Mouse (Mus musculus): ENCODE data around the gene Nodal.
A peak's percentile ranks its signal among the peaks of the same experiment; 100 is the strongest.

The Nodal gene

DNA sequence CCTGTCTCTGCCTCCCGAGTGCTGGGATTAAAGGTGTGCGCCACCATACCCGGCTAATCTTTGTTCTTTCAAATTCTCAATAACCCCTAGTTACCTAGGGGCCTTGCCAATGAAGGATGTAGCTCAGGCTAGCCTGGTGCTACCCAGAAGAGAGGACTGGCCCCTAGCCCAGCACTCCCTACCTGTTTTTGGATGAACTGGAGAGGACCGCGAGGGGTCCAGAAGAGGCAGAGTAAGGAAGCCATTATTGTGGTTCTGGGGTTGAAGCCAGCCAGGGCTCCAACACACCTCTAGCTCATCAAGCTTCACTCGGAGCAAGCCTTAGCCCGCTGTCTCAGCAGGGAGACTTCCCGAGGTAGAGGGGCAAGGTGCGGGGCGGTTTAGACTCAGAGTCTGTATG lies at the start of gene Nodal:
Gene Nodal (plus strand): TSS at position 301 of the 400 bp plus-strand sequence.
- no peak for DNase-seq (ENCODE audit: low spot score in 2 of 2)

DNA sequence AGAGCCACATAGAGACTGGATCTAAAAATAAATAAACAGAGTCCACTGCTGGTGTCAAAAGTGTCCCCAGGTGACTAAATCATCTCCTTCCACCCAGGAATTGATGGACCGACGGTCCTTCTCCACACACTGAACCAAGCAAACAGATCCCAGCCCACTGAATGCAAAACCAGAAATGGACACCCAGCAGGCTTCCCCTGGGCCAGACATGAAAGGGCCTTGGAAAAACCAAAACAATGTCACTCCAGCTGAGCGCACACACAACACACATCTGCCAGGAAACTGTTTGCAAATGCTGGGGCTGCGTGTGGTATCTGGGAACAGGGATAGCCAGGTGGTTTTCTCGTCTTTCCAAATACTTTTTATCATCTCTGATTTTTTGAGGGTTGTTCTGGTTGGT lies 48.0 kb upstream of the Nodal start:
- no peak for DNase-seq (ENCODE audit: low spot score in 2 of 2)

DNA sequence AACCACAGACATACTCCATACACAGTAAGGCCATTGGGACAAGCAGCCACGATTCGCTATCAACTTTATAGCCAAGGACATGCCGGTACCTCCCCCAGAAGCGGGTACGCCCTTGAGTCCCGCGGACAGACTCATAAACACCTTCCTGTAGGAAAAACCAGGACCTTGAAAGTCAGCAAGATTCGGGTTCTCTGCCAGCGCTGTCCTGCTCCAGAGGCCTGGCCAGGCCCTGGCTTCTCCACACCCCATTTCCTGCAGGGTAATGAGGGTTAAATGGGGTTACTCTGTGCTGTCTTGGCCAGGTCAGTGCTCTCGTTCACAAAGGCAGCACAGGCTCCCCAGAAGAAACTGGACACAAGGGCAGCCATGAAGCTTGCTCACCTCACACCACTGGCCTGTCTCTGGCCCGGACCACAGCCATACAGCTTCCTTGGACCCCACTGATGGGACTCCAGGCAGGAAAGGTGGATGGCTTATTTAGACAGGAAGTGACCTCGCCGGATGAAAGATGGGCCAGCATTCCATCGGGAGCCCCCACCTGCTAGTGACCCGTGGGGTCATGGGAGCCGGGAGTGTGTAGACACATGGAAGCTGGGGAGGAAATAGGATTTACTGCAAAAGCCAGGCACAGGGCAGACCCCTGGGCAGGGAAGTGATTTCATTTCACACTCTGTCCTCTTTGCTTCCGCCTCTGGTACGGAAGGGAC lies 47.3 kb upstream of the Nodal start:
- no peak for DNase-seq (ENCODE audit: low spot score in 2 of 2)

DNA sequence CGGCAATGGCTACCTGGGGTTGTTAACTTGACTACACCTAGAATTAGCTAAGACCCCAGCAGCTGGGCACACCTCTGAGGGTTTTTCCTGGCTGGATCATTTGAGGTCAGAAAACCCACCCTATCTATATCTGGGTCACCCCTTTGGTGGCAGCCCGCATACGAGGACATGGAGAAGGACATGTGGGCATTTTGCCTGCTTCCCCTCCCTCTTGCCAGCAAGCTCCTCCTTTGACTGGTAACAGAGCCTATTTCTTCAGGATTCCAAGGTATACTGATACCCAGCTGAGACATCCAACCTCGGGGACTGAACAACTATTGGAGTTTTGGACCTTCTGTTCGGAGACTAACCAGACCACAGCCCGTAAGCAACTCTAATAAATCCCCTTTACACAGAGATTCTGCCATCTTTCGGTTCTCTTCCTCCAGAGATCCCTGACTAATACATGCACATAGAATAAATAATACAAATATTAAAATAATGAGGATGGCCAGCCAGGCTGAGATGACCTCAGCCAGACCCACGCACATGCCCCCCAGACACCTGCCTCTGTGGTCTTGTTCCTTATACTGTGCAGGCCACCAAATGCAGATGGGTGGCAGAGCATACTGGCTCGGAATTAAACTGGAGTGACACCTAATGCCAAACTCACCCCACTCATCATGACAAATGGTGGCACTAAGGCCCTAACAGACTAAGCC lies 45.7 kb upstream of the Nodal start:
- DNase-seq (ENCODE audit: low spot score in 2 of 2) = no peak

DNA sequence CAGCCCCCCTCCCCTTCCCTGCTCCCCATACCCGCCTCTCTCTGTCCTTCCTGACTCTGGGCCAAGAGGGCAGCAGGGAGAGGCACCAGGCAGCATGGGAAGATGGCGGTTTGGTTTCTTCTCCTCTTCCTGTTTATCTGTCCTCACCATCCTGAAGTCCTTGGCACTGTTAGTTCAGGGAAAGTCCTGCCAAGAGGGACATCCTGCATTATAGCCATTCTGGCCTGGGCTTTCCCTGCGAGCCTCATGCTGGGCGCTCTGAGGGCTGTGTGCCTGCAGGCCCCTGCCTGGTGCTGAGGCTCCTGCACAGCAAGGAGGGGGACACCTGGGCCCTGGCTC lies 45.2 kb upstream of the Nodal start:
- DNase-seq (ENCODE audit: low spot score in 2 of 2) = no peak

DNA sequence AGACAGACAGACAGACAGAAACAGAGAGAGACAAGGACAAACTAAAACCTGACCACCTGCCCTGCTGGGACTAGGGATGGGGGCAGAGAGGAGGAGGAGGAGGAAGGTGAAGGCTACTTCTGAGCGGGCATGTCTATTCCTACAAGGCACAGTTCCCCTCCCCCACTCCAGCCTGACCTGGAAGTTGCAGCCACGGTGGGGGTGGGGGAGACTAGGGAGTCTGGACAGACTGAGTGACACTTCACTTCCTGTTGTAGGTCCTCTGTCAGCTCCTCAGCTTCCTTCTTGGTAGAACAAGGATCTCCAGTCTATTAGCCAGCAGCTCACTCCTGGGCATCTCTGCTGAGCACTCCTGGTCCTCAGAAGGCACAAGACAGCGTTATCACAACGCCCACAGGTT lies 43.7 kb upstream of the Nodal start:
- DNase-seq (ENCODE audit: low spot score in 2 of 2) = no peak

DNA sequence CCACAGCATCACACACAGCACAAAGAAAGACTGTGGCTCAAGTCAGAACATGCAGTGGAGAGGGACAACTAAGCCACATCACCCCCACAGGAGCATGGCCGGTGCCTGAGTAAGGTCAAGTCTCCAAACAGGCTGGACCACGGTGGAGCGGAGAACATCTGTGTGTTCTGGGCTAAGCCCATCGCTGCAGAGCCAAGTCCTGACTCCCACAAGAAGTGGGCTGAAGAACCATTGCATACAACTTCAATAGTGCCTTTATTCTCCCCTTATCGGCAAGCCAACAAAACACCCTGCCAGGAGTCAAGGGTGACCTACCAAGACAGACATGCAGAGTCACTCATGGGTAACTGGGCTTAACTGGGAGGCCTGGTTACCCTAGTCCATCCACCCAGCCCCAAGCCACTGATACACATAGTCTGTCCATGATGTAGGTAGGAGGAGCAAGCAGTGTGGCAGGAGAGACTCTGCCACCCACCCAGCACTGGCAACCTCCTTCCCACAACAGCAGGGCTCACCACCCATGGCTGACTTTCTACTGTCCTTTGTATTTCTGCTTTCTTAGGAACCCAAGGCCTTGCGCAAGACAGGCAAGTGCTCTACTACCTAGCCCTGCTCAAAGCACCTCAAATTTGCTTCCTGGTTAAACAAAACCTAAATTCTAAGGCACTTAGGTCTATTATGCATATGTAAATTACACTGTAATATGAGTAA lies 42.8 kb upstream of the Nodal start:
- DNase-seq (ENCODE audit: low spot score in 2 of 2) = no peak

DNA sequence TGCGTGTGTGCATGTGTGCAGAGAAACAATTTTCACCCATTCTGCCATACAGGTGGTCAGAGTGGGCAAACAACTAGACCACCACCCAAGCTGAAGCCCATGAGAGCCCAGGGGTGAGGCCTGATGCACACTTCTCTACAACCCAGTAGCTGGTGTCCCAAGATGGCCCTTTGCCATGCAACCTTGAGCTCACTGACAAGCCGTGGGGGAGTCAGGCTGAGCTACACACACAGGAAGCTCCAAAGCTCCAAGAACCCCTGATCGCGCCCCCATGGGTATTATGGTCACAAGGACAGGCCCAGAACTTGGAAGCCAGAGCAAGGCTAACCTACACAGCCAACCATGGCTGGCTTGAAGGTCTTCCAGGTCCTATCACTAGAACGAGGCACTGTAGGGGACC lies 39.7 kb upstream of the Nodal start:
- DNase-seq (ENCODE audit: low spot score in 2 of 2) = no peak

DNA sequence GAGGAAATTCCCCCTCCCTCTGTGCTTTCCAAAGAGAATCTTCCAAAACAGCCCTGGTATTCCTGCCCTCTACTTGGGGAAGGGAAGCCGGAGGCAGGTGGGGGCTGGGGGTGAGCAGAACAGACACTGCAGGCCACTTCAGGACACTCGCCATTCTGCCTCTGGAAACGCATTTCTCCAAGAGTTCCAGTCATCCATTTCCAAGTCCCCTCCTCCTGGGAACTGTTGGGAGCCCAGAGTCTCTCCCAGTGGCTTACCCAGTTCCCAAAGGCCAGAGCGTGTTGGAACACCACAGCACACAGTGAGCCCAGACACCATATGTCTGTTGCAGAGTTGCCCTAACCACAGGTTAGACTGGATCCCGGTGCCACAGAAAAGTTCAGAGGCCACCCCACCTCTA lies 39.1 kb upstream of the Nodal start:
- no peak for DNase-seq (ENCODE audit: low spot score in 2 of 2)

DNA sequence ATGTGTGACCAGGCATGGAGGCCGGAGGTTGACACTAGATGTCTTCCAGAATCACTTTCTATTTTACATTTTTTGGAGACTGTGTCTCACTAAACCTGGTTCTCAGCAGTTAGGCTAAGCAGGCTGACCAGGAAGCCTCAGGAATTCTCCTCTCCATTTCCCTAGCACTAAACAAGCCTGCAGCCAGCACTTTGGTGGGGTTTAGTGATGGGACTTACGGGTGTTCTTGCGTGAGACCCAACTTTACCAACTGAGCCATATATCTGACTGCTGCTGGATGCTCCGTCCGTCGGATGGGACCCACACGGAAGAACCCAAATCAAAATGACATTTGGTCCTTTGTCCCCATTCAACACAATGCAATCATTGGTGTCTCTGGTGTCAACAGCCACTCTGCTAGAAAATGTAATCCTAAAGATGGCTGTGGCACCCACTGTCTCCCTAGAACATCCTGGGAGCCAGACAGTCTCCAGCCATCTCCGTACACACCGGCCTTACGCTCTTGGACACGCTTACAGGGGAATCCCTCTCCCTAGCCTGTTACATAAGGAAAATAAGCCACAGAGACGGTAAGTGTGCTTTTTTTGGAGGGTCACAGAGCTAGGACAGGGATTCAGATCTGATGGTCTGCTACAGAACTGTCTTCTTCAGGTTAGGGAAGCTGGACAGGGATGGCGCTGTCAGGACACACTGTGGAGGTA lies 38.3 kb upstream of the Nodal start:
- DNase-seq (ENCODE audit: low spot score in 2 of 2) = no peak

DNA sequence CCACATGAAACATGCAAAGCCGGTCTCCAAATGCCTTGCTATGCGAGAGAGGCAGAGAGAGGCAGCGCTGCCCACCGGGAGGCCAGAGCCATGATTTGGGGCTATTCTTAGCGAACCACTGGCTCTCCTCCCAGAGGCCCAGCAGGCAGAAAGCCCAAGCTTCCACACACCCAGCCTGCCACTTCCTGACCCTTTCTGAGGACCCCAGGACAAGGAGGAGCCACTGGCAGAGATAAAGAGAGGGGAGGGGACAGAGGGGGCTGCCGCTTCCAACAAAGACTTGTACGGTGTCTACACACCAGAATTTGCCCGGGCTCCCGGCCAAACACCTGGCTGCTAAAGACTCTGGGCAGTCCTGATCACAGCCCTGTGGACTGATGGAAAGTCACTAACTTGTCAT lies 37.6 kb upstream of the Nodal start:
- no peak for DNase-seq (ENCODE audit: low spot score in 2 of 2)

DNA sequence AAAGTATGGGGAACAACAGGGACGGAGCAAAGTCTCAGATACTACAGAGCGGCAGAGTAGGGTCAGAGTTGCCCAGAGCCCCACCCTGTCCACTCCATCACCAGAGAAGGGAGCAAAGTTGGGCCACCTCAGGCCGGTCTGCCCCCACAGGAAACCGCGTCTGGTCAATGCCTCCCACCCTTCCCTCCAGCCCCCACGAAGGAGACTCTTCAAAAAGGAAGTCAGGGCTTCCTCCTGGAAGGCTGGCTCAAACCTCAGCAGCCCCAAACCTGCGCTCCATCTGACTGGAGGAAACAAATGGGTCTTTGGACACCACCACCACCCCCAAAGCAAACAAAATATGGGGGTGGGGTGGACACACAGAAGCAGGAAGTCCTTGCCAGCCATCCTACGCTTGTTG lies 35.9 kb upstream of the Nodal start:
- DNase-seq (ENCODE audit: low spot score in 2 of 2) = no peak

DNA sequence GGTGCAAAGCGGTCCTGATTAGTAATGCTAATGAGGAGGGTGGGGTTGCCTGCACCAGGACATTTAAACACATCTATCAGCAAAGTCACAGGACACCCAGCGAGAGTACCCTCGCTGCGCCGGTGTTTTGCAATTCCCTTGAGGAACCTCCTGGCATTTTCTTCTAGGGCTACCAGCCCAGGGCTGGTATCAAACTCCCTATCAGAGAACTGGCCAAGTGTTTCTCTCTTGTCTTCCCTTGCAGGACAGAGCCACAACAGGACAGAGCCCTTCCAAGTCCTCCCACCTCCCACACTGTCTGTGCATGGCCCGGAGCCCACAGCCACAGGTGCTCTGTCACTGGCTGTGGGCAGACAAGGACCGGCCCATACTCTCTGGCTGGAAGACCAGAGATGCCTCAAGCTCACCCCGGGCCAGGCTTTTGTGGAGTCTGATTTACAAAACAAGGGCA lies 35.5 kb upstream of the Nodal start:
- no peak for DNase-seq (ENCODE audit: low spot score in 2 of 2)

DNA sequence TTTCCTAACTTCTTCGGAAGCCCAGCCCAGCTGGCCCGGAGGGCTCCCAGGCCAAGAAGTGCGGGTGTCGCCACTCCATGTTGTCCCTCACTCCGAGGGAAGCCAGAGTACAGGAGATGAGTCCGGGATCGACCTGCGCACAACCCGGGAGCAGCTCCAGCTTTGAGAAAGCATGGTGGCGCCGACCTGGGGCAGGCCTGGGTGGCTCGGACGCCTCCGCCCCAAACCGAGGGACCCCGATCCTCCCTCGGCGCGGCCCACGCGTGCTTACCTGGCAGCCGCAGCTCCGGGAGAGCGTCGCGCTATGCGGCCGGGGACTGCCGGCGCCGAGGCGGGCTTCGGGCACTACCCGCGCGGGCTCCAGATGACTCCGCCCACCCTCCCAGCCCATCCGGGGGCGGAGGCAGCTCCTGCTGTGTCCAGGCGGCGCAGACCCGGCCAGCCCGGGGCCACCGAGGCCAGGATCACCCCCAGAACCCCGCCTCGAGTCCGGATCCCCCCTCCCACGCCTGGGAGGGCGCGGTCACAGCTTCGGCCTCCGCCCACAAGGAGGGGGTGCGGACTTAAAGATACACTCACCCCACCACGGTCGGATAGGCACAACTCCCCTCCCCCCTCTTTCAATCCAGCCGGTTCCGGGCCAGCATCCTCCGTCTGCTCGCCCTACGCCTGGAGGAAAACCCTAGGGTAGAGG lies 34.6 kb upstream of the Nodal start, which contains the start of gene Pald1:
Gene Pald1 (minus strand): TSS at position 510 of the 694 bp plus-strand sequence.
- peak; percentile 33 to 43 for DNase-seq (ENCODE audit: low spot score in 2 of 2)

DNA sequence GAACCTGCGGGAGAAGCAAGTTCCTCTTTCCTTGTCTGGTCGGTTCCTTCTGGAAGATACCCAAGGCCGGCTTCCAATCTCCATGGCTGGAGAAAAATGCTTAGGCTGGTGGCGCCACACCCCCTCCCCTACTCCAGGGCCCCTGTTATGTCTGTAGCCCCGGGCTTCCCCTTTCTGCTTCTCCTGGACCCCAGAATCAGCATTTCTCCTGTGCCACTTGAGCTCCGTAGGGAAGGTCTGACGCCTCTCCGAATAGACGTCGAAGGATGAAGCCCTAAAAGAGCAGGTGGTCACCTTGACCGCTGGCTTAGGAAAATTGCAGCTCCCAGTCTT lies 34.1 kb upstream of the Nodal start:
- DNase-seq (ENCODE audit: low spot score in 2 of 2) = no peak

DNA sequence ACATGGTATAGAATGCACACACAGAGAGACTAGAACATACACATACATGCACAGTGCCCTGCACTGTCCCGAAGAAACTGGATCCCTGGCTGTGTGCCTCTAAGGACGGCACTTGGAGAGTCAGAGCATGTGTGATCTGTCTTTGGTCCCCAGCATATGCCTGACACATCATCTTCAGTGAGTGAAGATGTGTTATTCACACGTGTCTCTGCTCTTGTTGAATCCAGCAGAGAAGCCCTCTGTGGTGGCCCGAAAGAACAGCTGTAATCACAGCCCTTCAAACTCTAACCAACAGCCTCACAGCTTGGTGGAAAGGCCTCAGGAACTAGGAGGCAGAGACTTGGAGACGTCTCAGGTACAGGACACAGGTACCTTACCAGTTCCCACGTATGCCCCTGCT lies 32.6 kb upstream of the Nodal start:
- DNase-seq (ENCODE audit: low spot score in 2 of 2) = no peak

DNA sequence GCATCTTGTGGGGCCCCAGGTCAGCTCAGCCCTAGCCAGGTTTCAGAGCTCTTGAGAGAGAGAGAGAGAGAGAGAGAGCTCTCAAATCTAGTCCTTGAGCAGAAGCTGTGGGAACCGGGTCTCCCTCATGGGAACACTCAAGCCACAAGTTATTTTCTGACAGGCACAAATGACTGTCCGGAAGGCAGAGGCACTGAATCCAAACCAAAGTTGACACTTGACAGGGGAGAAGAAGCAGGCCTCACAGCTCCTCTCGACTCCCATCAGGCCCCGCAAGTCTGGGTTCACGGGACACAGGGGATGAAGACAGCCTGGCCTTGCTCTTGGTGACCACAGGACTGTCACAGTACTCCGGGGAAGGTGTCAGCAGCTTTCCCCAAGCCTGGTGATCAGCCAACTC lies 31.5 kb upstream of the Nodal start:
- no peak for DNase-seq (ENCODE audit: low spot score in 2 of 2)

DNA sequence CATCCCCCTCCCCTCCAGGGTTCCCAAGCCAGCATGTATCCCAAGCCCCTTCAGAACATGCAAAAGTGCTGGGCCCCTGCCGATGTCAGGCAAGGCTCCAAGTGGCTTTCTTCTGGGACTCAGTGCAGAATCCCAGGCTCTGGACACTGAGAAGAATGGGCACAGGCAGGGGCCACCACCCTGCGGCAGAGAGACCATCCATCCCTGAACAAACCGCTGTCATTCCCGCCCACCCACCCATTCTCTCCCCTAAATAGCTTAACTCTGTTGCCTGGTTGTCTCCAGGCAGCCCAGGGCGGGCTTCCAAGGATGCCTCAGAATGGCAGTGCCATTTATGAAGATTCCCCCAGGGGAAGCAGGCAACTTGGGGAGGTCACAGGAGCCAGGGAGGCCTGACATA lies 28.8 kb upstream of the Nodal start:
- DNase-seq (ENCODE audit: low spot score in 2 of 2) = no peak

DNA sequence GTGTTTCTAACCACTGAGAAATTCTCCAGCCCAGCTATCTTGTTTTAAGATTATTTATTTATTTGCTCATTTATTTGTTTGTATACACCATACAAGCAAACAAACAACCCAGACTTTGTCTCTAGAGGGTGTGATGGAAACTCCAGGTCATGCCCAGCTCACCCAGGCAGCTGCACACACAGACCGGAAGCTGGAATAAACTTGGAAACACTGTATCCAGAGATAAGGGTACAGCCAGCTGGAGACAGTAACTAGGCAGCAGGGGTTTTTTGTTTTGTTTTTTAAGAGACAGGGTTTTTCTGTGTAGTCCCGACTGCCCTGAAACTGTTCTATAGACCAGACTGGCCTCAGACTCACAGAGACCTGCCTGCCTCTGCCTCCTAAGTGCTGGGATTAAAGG lies 27.6 kb upstream of the Nodal start:
- no peak for DNase-seq (ENCODE audit: low spot score in 2 of 2)

DNA sequence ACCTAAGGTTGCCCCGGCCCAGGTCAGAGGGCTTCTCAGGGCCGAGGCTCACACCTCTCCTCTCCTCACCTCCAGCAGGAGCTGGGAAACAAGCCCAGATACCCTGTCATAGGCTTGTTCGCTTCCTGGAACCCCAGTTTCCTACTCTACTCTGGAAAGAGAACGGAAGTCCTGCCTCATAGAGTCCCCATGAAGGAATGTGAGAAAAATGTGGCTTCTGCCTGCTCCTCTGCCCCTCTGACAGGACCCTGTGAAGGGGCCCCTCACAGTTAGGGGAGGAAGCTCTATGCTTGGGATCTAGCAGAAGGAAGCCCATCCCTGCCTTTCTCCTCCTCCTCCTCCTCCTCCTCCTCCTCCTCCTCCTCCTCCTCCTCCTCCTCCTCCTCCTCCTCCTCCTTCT lies 25.2 kb upstream of the Nodal start:
- no peak for DNase-seq (ENCODE audit: low spot score in 2 of 2)

DNA sequence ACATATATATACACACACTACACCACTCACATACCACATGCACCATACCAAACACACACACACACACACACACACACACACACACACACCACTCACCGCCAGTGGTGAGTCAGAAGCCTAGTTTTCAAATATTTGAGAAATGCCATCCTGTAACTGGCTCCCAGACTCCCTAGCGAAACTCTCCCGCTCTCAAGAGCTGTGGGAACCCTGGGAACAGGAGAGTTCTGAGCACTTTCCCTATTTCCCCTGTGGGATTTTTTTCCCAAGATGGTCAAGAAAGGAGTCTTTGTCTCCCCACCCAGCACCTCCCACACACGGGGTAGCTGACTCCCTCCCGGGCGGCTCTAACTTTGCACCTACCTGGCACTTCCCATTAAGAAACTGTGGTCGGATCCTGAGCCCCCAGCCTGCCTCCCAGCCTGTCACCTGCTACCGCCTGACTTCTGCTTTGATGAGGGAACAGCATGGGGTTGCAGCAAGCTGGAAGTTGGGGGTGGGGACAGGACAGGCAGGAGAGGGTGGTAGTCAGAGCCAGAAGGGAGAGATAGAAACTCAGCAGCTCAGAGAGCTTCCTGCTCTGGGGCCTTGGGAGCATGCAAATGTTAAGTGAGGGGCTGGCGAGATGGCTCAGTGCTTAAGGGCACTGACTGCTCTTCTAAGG lies 23.2 kb upstream of the Nodal start:
- no peak for DNase-seq (ENCODE audit: low spot score in 2 of 2)

All from frontal cortex, postnatal 14 days (tissue).